Mouse (Mus musculus) hindbrain, embryonic 16.5 days (tissue): Measurements from ENCODE around the gene Hs1bp3. TPM values are rescaled to one million over a fixed set of nuclear protein-coding genes. Genes with fewer than 3 reads are reported as not detected.

ENCODE experiments used
- ATAC-seq: fragments of 200-750 bp; cut with Nextera tagmentation; 2 replicates; pipeline ENCODE4 v1.8.0; 2017; ENCODE audit warnings: moderate TSS enrichment, moderate library complexity
- H3K27ac ChIP-seq: fragments of 300-500 bp; sonication (generic); 2 replicates; pipeline ENCODE4 v1.5.1; 2014; ENCODE audit warnings: low read depth, mild to moderate bottlenecking, control low read depth, low read length, moderate library complexity
- H3K27me3 ChIP-seq: fragments of 300-500 bp; sonication (generic); replicated peaks from 2 replicates; pipeline ENCODE4 v1.6.1; 2014; ENCODE audit warnings: low read length; ENCODE audit not compliant: control insufficient read depth, insufficient read depth
- H3K36me3 ChIP-seq: fragments of 300-500 bp; sonication (generic); 2 replicates; pipeline ENCODE4 v1.6.1; 2014; ENCODE audit warnings: mild to moderate bottlenecking, low read length, moderate library complexity, mixed read lengths; ENCODE audit not compliant: control insufficient read depth, insufficient read depth
- H3K4me1 ChIP-seq: fragments of 300-500 bp; sonication (generic); 2 replicates; pipeline ENCODE4 v1.6.1; 2014; ENCODE audit warnings: low read depth, low read length; ENCODE audit not compliant: control insufficient read depth, insufficient read depth
- H3K4me2 ChIP-seq: fragments of 300-500 bp; sonication (generic); 2 replicates; pipeline ENCODE4 v1.6.1; 2014; ENCODE audit warnings: mild to moderate bottlenecking, low read length, control low read depth, moderate library complexity
- H3K4me3 ChIP-seq: fragments of 300-500 bp; sonication (generic); 2 replicates; pipeline ENCODE4 v1.5.1; 2014; ENCODE audit warnings: mild to moderate bottlenecking, low read length, control low read depth, moderate library complexity
- H3K9ac ChIP-seq: fragments of 300-500 bp; sonication (generic); 2 replicates; pipeline ENCODE4 v1.6.1; 2014; ENCODE audit warnings: low read depth, mild to moderate bottlenecking, control low read depth, low read length, moderate library complexity
- H3K9me3 ChIP-seq: fragments of 300-500 bp; sonication (generic); 2 replicates; pipeline ENCODE4 v1.6.1; 2014; ENCODE audit warnings: mild to moderate bottlenecking, low read length, moderate library complexity; ENCODE audit not compliant: control insufficient read depth
- WGBS: fragments of 180-500 bp; shearing (Covaris S2); extraction: QIAGEN DNeasy Blood & Tissue Kit; methylation state at CpG from one replicate; pipeline ENCODE4 v1.1.7; 2014; 5-methylcytosine and 5-hydroxymethylcytosine counted together
- polyA plus RNA-seq: library from polyadenylated mRNA; unstranded; fragments of >200 nt; fragmentation: Nextera tagmentation; extraction: Ambion mirVana; gene quantifications from 2 replicates; pipeline ENCODE4 v1.2.1, GENCODE M21; 2015

The Hs1bp3 gene
- polyA plus RNA-seq, 1 experiment from 2014 or later, result 10.1 TPM

GRCm38 (mm10) chr12:8379795-8380521, 66.7 kb downstream of the Hs1bp3 start:
- no peak for ATAC-seq
- H3K4me2 ChIP-seq, result no peak overlapping the region
- no peak overlapping the region for H3K4me3 ChIP-seq
- H3K9ac ChIP-seq, result no peak overlapping the region
- H3K36me3 ChIP-seq, result no peaks in the 10 kb centered on the region
- no peaks in the 10 kb centered on the region for H3K4me1 ChIP-seq
- WGBS, result 56% methylated on average over 8 of the region's 8 CpGs
- no peaks in the 10 kb centered on the region for H3K27me3 ChIP-seq
- H3K9me3 ChIP-seq, result no peaks in the 10 kb centered on the region
- H3K27ac ChIP-seq, result no peak overlapping the region

- Histone ChIP-seq H3K4me3 (no peak overlapping the region), H3K4me2 (no peak overlapping the region), H3K9me3 (no peaks in the 10 kb centered on the region), H3K4me1 (no peaks in the 10 kb centered on the region), H3K9ac (no peak overlapping the region), H3K27ac (no peak overlapping the region), H3K36me3 (no peaks in the 10 kb centered on the region), H3K27me3 (no peaks in the 10 kb centered on the region)
- WGBS, result 69% methylated on average over 9 of the region's 9 CpGs
- ATAC-seq, result no peak
Observed at GRCm38 (mm10) chr12:8380944-8381343, 67.7 kb downstream of the Hs1bp3 start.

- H3K36me3 ChIP-seq, result no peaks in the 10 kb centered on the region
Observed at GRCm38 (mm10) chr12:8381940-8382339, 68.7 kb downstream of the Hs1bp3 start.

GRCm38 (mm10) chr12:8383822-8384221, 70.6 kb downstream of the Hs1bp3 start:
- H3K9ac ChIP-seq, result no peak overlapping the region
- H3K4me2 ChIP-seq, result no peak overlapping the region
- H3K27me3 ChIP-seq, result no peaks in the 10 kb centered on the region
- H3K9me3 ChIP-seq, result no peaks in the 10 kb centered on the region
- no peak overlapping the region for H3K4me3 ChIP-seq
- H3K27ac ChIP-seq, result no peak overlapping the region
- no peak for ATAC-seq
- WGBS, result 83% methylated on average over 6 of the region's 6 CpGs
- no peaks in the 10 kb centered on the region for H3K36me3 ChIP-seq
- H3K4me1 ChIP-seq, result no peaks in the 10 kb centered on the region

More at GRCm38 (mm10) chr12:8381940-8382339, 68.7 kb downstream of the Hs1bp3 start:
- no peaks in the 10 kb centered on the region for H3K27me3 ChIP-seq
- WGBS, result 80% methylated on average over 2 of the region's 2 CpGs
- H3K9ac ChIP-seq, result no peak overlapping the region
- no peaks in the 10 kb centered on the region for H3K4me1 ChIP-seq
- no peak overlapping the region for H3K27ac ChIP-seq
- H3K4me3 ChIP-seq, result no peak overlapping the region
- no peak overlapping the region for H3K4me2 ChIP-seq
- H3K9me3 ChIP-seq, result no peaks in the 10 kb centered on the region
- ATAC-seq, result no peak

- 63% methylated on average over 6 of the region's 6 CpGs for WGBS
- Histone ChIP-seq H3K4me1 (no peaks in the 10 kb centered on the region), H3K36me3 (no peaks in the 10 kb centered on the region), H3K9ac (no peak overlapping the region), H3K9me3 (no peaks in the 10 kb centered on the region), H3K4me2 (no peak overlapping the region), H3K27ac (no peak overlapping the region), H3K4me3 (no peak overlapping the region), H3K27me3 (no peaks in the 10 kb centered on the region)
- ATAC-seq, result peak; percentile 74
Observed at GRCm38 (mm10) chr12:8386451-8387011, 73.3 kb downstream of the Hs1bp3 start.

- ATAC-seq, result no peak
- no peak overlapping the region for H3K9ac ChIP-seq
- H3K27ac ChIP-seq, result no peak overlapping the region
- no peaks in the 10 kb centered on the region for H3K27me3 ChIP-seq
- H3K4me3 ChIP-seq, result no peak overlapping the region
- no peaks in the 10 kb centered on the region for H3K36me3 ChIP-seq
- no peaks in the 10 kb centered on the region for H3K4me1 ChIP-seq
- 95% methylated on average over 1 of the region's 1 CpGs for WGBS
- no peaks in the 10 kb centered on the region for H3K9me3 ChIP-seq
- no peak overlapping the region for H3K4me2 ChIP-seq
Observed at GRCm38 (mm10) chr12:8387281-8387680, 74.0 kb downstream of the Hs1bp3 start.

- no peak overlapping the region for H3K27ac ChIP-seq
- no peak overlapping the region for H3K4me2 ChIP-seq
- no peak overlapping the region for H3K9ac ChIP-seq
- no peak overlapping the region for H3K4me3 ChIP-seq
- no peaks in the 10 kb centered on the region for H3K9me3 ChIP-seq
- ATAC-seq, result no peak
- H3K27me3 ChIP-seq, result no peaks in the 10 kb centered on the region
- no peaks in the 10 kb centered on the region for H3K36me3 ChIP-seq
- no peaks in the 10 kb centered on the region for H3K4me1 ChIP-seq
- WGBS, result 79% methylated on average over 4 of the region's 4 CpGs
Observed at GRCm38 (mm10) chr12:8388529-8389414, 75.5 kb downstream of the Hs1bp3 start.

- Histone ChIP-seq H3K36me3 (no peaks in the 10 kb centered on the region), H3K4me1 (peaks cover 5% of the 10 kb centered on the region; the same call in 1 of the 2 replicates), H3K27me3 (no peaks in the 10 kb centered on the region), H3K4me3 (no peak overlapping the region), H3K27ac (no peak overlapping the region), H3K4me2 (no peak overlapping the region), H3K9me3 (no peaks in the 10 kb centered on the region), H3K9ac (no peak overlapping the region)
- WGBS, result 84% methylated on average over 5 of the region's 5 CpGs
- ATAC-seq, result no peak
Observed at GRCm38 (mm10) chr12:8393226-8393625, 80.0 kb downstream of the Hs1bp3 start.
